Mouse (Mus musculus) E14TG2a.4 (cell line): ENCODE data around the gene Baz1b.

Source experiments
- CTCF ChIP-seq: conservative IDR thresholded peaks from 2 replicates; pipeline ENCODE4 v1.5.1; 2014; ENCODE audit warnings: low read length
- NANOG ChIP-seq: IDR thresholded peaks from 2 replicates; pipeline ENCODE4 v1.6.1; 2014; ENCODE audit warnings: borderline replicate concordance, low read length, mixed read lengths
- POU5F1 ChIP-seq: IDR thresholded peaks from 2 replicates; pipeline ENCODE4 v1.6.1; 2014; ENCODE audit warnings: low read length, borderline replicate concordance

GRCm38 (mm10) chr5:135263866-135264503 lies 76.9 kb downstream of the Baz1b start:
- TF ChIP-seq CTCF = no peak
- TF ChIP-seq NANOG = no peak
- TF ChIP-seq POU5F1 = no peak
